Mouse (Mus musculus): ENCODE measurements around the gene Gprasp2.
A peak's percentile ranks its signal among the peaks of the same experiment; 100 is the strongest.
"Not testable (repeated sequence)": the region's sequence is repeated elsewhere in the genome, so short reads cannot be mapped to it uniquely, and the experiment has no call there.

Gene Gprasp2

GRCm38 (mm10) chrX:135838521-135839360 is at the start of gene Gprasp2:
Gprasp2 (plus strand) TSS chrX:135839034.
- peak; percentile 71 for DNase-seq (ENCODE audit: low read depth, low spot score)

- DNase-seq (ENCODE audit: low read depth, low spot score) = no peak
Measured at GRCm38 (mm10) chrX:135791536-135791935, 47.3 kb upstream of the Gprasp2 start.

DNA sequence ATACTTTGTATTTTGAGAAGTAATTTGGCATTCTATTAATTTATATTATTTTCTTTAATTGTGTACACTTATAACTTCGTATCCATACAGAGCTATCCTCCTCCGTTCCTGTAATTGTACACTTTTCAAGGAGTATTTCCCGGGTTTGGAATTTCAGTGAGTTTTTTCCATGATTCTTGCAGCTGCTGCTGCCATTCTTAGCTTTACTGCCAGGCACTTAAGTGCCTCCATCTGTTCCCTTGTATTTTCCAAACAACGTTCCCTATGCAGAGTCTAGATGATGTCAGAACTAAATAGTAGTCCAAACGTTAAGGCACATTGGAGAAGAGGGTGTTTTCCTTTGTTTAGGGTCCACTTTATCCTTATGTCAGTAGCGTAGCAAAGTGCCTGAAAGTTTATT is 46.5 kb upstream of the Gprasp2 start:
- peak; percentile 60 for DNase-seq (ENCODE audit: low read depth, low spot score)

DNA sequence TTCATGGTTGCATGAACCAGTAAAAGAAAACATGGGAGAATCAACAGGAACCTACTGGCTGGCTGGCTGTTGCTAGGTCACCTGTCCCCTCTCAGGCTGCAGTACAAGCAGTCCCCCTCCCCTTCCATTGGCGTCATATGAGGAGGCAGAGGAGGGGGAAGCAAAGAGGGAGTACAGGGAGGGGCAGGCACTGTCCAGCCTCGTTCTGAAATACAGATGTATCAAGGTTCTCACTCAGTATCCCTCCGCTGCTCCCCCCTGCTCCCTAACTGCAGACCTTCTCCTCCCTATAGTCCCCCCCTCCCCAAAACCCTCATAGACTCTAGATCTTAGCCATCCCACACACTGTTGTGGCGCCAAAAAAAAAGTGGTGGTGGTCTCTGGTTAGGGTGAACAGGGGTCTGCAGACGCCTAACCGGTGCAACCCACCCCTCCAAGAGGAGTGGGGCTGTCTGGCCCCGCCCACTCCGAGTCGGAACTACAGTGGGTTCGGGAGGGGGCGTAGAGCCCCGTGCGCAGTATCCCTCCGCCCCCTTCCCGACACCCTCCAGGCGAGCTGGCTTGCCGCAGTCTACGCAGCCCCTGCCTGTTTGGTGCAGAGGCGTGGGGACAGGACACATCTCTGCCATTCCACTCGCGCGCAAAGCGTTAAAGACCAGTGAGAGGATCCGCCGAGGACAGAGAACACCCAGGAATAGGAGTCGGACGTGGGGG is 43.1 kb upstream of the Gprasp2 start:
- peak; percentile 78 for DNase-seq (ENCODE audit: low read depth, low spot score)

DNA sequence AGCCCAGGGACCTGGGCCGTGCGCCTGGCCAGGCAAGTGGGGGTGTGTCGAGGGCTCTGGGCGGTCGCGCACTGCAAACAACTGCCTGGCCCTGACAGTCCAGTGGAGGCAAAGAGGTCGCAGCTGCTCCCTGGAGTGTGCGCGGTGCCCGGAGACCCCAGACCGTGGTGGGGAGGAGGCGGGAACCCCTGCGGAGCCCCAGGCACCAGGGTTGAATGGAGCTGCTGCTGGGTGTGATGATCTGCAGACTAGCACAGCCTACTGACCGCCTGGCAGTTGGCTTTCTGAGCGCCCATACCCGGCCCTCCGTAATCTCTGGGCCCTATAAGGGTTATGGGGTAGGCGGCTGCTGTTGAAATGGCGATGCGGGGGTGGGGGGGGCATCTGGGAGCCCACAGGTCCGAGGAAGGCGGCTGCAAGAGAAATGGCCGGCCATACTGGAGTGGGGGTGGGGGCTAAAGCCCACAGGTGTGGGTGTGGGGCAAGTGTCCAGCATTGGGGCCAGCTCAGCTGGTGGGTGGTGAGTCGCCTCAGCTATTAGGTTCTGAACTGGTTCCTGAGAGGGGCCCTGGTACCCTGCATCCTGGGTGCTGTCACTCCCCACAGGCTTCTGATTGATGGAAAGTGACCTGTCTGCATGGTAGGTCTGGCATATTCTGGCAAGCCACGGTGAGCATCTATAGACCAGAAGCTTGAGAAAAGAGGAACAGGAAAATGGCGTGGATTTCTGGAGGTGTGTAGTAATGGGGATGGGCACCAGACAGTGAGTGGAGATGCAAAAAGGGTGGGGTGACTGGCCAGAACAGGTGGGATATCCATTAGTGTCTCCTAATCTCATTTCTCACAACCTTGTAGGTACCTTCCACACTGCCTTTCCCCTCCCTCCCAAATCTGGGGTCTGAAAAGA is 42.3 kb upstream of the Gprasp2 start:
- peak; percentile 22 for DNase-seq (ENCODE audit: low read depth, low spot score)

- DNase-seq (ENCODE audit: low read depth, low spot score) = peak; percentile 88
Measured at GRCm38 (mm10) chrX:135797212-135797644, 41.6 kb upstream of the Gprasp2 start, which contains the start of gene Bhlhb9. Bhlhb9 (plus strand) TSS chrX:135797594.

GRCm38 (mm10) chrX:135804149-135804548 is 34.7 kb upstream of the Gprasp2 start:
- DNase-seq (ENCODE audit: low read depth, low spot score) = no peak

- DNase-seq (ENCODE audit: low read depth, low spot score) = peak; percentile 62
Measured at GRCm38 (mm10) chrX:135805780-135806179, 33.1 kb upstream of the Gprasp2 start.

DNA sequence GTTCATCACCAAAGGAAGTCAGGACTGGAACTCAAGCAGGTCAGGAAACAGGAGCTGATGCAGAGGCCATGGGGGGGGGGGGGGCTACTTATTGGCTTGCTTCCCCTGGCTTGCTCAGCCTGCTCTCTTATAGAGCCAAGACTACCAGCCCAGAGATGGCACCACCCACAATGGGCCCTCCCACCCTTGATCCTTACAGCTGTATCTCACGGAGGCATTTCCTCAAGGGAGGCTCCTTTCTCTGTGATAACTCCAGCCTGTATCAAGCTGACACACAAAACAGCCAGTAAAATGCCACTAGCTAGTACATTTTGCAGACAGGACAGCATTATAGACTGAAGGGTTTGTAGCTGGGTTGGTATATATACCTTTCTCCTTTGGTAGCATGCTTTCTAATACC is 2.9 kb upstream of the Gprasp2 start:
- DNase-seq (ENCODE audit: low read depth, low spot score) = not testable (repeated sequence)

DNA sequence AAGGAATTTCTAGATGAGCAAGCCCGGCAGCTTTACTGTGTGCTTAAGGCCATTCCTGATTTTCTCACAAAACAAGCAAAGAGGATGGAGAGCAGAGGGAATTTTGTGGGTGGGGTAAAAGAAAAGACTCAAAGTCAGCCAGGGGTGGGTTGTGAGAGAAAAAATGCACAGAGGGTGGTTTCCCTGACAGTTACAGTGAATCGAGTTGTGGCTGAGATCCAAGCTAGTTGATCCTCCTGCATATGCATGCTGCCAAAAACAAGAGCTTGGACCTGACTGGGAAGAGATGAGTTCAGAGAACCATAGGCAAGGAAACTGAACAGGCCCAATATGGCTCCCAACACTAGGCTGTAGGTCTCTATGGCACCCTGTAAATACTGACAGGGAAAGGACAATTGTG is 938 bp upstream of the Gprasp2 start:
- DNase-seq (ENCODE audit: low read depth, low spot score) = peak; percentile 57

- peak; percentile 83 for DNase-seq (ENCODE audit: low read depth, low spot score)
Measured at GRCm38 (mm10) chrX:135839397-135840391, 860 bp downstream of the Gprasp2 start.

- DNase-seq (ENCODE audit: low read depth, low spot score) = not testable (repeated sequence)
Measured at GRCm38 (mm10) chrX:135866806-135867205, 28.0 kb downstream of the Gprasp2 start.

DNA sequence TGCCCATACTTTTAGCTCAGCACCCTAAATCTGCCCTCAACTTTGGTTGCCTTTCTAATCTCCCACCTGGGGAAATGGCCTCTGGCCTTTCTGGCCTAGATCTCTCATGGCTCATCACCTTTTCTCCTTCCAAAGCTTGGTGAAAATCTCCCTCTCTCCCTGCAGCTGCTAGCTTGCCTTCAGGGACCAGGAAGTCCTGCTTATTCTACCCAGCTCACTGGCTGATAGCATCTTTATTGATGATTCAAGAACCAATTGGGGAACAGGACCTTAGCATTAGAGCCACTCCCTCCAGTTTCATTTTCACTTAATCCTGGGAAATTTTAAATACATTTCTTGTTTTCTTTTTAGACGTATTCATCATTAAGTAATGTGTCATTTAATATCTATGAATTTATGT is 37.8 kb downstream of the Gprasp2 start:
- DNase-seq (ENCODE audit: low read depth, low spot score) = no peak

GRCm38 (mm10) chrX:135879626-135880025 is 40.8 kb downstream of the Gprasp2 start:
- peak; percentile 5 for DNase-seq (ENCODE audit: low read depth, low spot score)

GRCm38 (mm10) chrX:135885411-135886233 is 46.8 kb downstream of the Gprasp2 start:
- DNase-seq (ENCODE audit: low read depth, low spot score) = peak; percentile 92

GRCm38 (mm10) chrX:135886234-135886585 is 47.4 kb downstream of the Gprasp2 start:
- DNase-seq (ENCODE audit: low read depth, low spot score) = peak; percentile 62

Measured in brain, adult 2 months (tissue).